Mouse (Mus musculus) layer of hippocampus, postnatal 10 days (tissue): ENCODE measurements around the gene Zranb1. TPM values are rescaled to one million over a fixed set of nuclear protein-coding genes. Genes with fewer than 3 reads are reported as not detected.

Experiments used
- DNase-seq, 2 experiments: peaks; one replicate each; pipeline ENCODE4 v3.0.0; 2021; ENCODE audit warnings: low spot score in 2 of 2
- total RNA-seq, 2 experiments: library from RNA; stranded (reverse); gene quantifications; 2 replicates each; pipeline ENCODE4 v1.2.3; 2021

Gene Zranb1
- total RNA-seq, 2 experiments from 2014 or later = 37.1 to 43.8 TPM

- peak; percentile 75 to 78 for DNase-seq
Measured at GRCm38 (mm10) chr7:133032589-133033203, 101.8 kb downstream of the Zranb1 start.

- no peak for DNase-seq
Measured at GRCm38 (mm10) chr7:133035901-133036300, 105.0 kb downstream of the Zranb1 start.

Other genes starting within 250 kb of the Zranb1 start
- 10 to 100 TPM; 17.1 to 17.2 TPM for gene Fam53b, start 117.3 kb upstream of the Zranb1 start, total RNA-seq
- 10 to 100 TPM; 37.9 to 42.1 TPM for gene Eef1akmt2, start 78.5 kb upstream of the Zranb1 start, total RNA-seq
- 10 to 100 TPM; 28.2 to 31.6 TPM for gene Abraxas2, start 71.9 kb upstream of the Zranb1 start, total RNA-seq
- gene Fgfr2, start 192.2 kb downstream of the Zranb1 start, total RNA-seq = 10 to 100 TPM; 35.6 to 48.3 TPM
- 10 to 100 TPM; 62.3 to 63.6 TPM for gene Ctbp2, start 193.2 kb downstream of the Zranb1 start, total RNA-seq